Mouse (Mus musculus): ENCODE measurements around the gene Casp2. TPM values are rescaled to one million over a fixed set of nuclear protein-coding genes. Genes with fewer than 3 reads are reported as not detected.

Casp2 gene
- polyA plus RNA-seq, 1 experiment from 2014 or later = 79.4 TPM

Other genes starting within 250 kb of the Casp2 start
- not detected in 2 replicates for gene Sva, start 226.6 kb upstream of the Casp2 start, polyA plus RNA-seq (2014; fragmentation: Nextera tagmentation; extraction: Ambion mirVana)
- not detected in 2 replicates for gene Tas2r139, start 124.0 kb upstream of the Casp2 start, polyA plus RNA-seq (2014; fragmentation: Nextera tagmentation; extraction: Ambion mirVana)
- gene Tas2r144, start 49.7 kb upstream of the Casp2 start, polyA plus RNA-seq (2014; fragmentation: Nextera tagmentation; extraction: Ambion mirVana) = not detected in 2 replicates
- 23.8 and 24.9 TPM in 2 replicates for gene Gstk1, start 19.1 kb upstream of the Casp2 start, polyA plus RNA-seq (2014; fragmentation: Nextera tagmentation; extraction: Ambion mirVana)
- gene Tmem139, start 3.0 kb upstream of the Casp2 start, polyA plus RNA-seq (2014; fragmentation: Nextera tagmentation; extraction: Ambion mirVana) = 0.68 and 0.73 TPM in 2 replicates
- gene Clcn1, start 21.7 kb downstream of the Casp2 start, polyA plus RNA-seq (2014; fragmentation: Nextera tagmentation; extraction: Ambion mirVana) = 0.75 and 1.0 TPM in 2 replicates
- gene Fam131b, start 59.7 kb downstream of the Casp2 start, polyA plus RNA-seq (2014; fragmentation: Nextera tagmentation; extraction: Ambion mirVana) = 0.66 and 1.7 TPM in 2 replicates
- 61.3 and 71.9 TPM in 2 replicates for gene Zyx, start 84.6 kb downstream of the Casp2 start, polyA plus RNA-seq (2014; fragmentation: Nextera tagmentation; extraction: Ambion mirVana)
- 1.5 and 1.8 TPM in 2 replicates for gene Epha1, start 108.3 kb downstream of the Casp2 start, polyA plus RNA-seq (2014; fragmentation: Nextera tagmentation; extraction: Ambion mirVana)
- not detected in 2 replicates for gene Tas2r143, start 135.3 kb downstream of the Casp2 start, polyA plus RNA-seq (2014; fragmentation: Nextera tagmentation; extraction: Ambion mirVana)
- gene Tas2r135, start 140.4 kb downstream of the Casp2 start, polyA plus RNA-seq (2014; fragmentation: Nextera tagmentation; extraction: Ambion mirVana) = not detected in 2 replicates
- not detected in 2 replicates for gene Tas2r126, start 169.6 kb downstream of the Casp2 start, polyA plus RNA-seq (2014; fragmentation: Nextera tagmentation; extraction: Ambion mirVana)
- gene Olfr458, start 200.2 kb downstream of the Casp2 start, polyA plus RNA-seq (2014; fragmentation: Nextera tagmentation; extraction: Ambion mirVana) = not detected in 2 replicates
- gene Olfr457, start 211.3 kb downstream of the Casp2 start, polyA plus RNA-seq (2014; fragmentation: Nextera tagmentation; extraction: Ambion mirVana) = not detected in 2 replicates
- not detected in 2 replicates for gene Olfr456, start 222.2 kb downstream of the Casp2 start, polyA plus RNA-seq (2014; fragmentation: Nextera tagmentation; extraction: Ambion mirVana)

Data from embryonic facial prominence, embryonic 11.5 days (tissue).